In the genomic region with DNA sequence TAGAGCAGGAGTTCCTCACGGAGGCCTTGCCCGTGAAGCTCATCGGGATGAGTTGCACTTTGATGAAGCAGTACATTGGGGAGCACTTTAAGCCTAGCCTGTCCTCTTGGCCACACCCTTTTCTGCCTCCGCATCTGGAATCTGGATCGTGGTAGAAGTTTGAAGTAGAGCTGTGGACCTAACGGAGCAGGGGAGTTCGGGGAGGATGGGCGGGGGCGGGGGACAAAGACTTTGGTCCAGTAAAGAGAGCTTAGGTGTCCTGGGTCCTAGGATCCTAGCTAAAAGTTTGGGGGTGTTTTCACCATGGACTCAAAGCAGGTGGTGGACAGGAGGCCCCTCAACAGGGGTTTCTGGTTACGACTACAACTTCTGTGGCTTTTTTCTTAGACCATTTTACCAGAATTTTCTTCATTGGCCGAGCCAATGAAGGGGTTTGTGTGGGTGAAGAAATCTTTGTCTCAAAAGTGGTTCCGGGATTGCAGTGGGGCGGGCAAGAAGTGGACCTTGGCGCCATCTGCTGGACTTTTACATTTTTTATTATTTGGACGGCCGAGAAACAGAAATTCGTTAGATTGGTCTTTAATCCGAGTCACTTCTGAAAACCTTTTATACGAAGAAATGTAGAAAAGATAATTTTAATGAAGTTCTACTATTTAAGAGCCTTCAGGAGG, we compare ENCODE assay signal across 8 mouse cellular contexts.
DNase-seq lines count a peak whose midpoint lies in the region; ATAC-seq and TF ChIP-seq lines count a peak whose summit lies in the region.
"Not testable (repeated sequence)": the region's sequence is repeated elsewhere in the genome, so short reads cannot be mapped to it uniquely, and the experiment has no call there.

No protein-coding gene starts in this region.

- 15% methylated on average over 19 of the region's 19 CpGs for WGBS in forebrain, embryonic 10.5 days
- 12% methylated on average over 18 of the region's 19 CpGs for WGBS in heart, postnatal 0 days
- 10% methylated on average over 19 of the region's 19 CpGs for WGBS in midbrain, embryonic 15.5 days

- H3K4me1 ChIP-seq in brown adipose tissue, adult 24 weeks (ENCODE audit: control insufficient read depth, insufficient read depth, insufficient read length, low read length); forebrain, embryonic 10.5 days; heart, postnatal 0 days (ENCODE audit: control insufficient read depth, insufficient read depth); midbrain, embryonic 15.5 days: not testable (repeated sequence)

- TF ChIP-seq CTCF in heart, postnatal 0 days (IDR thresholded peaks at IDR 0.05; ENCODE audit: low read depth), result peak; percentile 52

- peak overlapping the region; percentile 62 for H3K4me2 ChIP-seq in heart, postnatal 0 days (ENCODE audit: low read depth, low read length)
- H3K4me2 ChIP-seq in midbrain, embryonic 15.5 days, result peak overlapping the region; percentile 36

- H3K36me3 ChIP-seq in forebrain, embryonic 10.5 days (replicated peaks); heart, postnatal 0 days (replicated peaks; ENCODE audit: control insufficient read depth, insufficient read depth, low read length); midbrain, embryonic 15.5 days (replicated peaks): not testable (repeated sequence)

- H3K9ac ChIP-seq in heart, postnatal 0 days (replicated peaks; ENCODE audit: low read depth, low read length), result 0 out of 2 replicates have a peak overlapping the region, but pooled peaks have one; percentile 10
- H3K9ac ChIP-seq in midbrain, embryonic 15.5 days, result not testable (repeated sequence)

- peak; percentile 63 for ATAC-seq in CD4-positive, CD25-positive, alpha-beta regulatory T cell, adult 4 months
- not testable (repeated sequence) for ATAC-seq in heart, postnatal 0 days (ENCODE audit: insufficient read depth, low read depth)
- ATAC-seq in midbrain, embryonic 15.5 days (replicated peaks), result peak; percentile 86

- not testable (repeated sequence) for TF ChIP-seq EP300 in heart, postnatal 0 days (IDR thresholded peaks at IDR 0.05; ENCODE audit: low read depth)

- H3K4me3 ChIP-seq in brown adipose tissue, adult 24 weeks (ENCODE audit: insufficient read depth, low read depth, low read length), result 0 out of 2 replicates have a peak overlapping the region, but pooled peaks have one; percentile 4
- peak overlapping the region; percentile 16; the same call in 1 of the 2 replicates for H3K4me3 ChIP-seq in forebrain, embryonic 10.5 days
- H3K4me3 ChIP-seq in heart, postnatal 0 days (ENCODE audit: low read depth, low read length), result peak overlapping the region; percentile 35
- H3K4me3 ChIP-seq in midbrain, embryonic 15.5 days, result not testable (repeated sequence)

- H3K9me3 ChIP-seq in forebrain, embryonic 10.5 days; heart, postnatal 0 days (replicated peaks; ENCODE audit: control insufficient read depth, low read length); midbrain, embryonic 15.5 days: not testable (repeated sequence)

- H3K27ac ChIP-seq in brown adipose tissue, adult 24 weeks (replicated peaks; ENCODE audit: low read depth, low read length); heart, postnatal 0 days (ENCODE audit: low read depth); midbrain, embryonic 15.5 days: not testable (repeated sequence)
- peak overlapping the region; percentile 44; the same call in 1 of the 2 replicates for H3K27ac ChIP-seq in forebrain, embryonic 10.5 days

- peak; percentile 34 for DNase-seq in forebrain, embryonic 10.5 days (ENCODE audit: extremely low spot score, low spot score)
- peak; percentile 20 for DNase-seq in heart, postnatal 0 days (ENCODE audit: low spot score)
- DNase-seq in kidney, postnatal 10 days, result peak; percentile 72
- DNase-seq in liver, result peak; percentile 16
- DNase-seq in spleen, adult 12 weeks (ENCODE audit: low spot score), result peak; percentile 6

- not testable (repeated sequence) for H3K27me3 ChIP-seq in forebrain, embryonic 10.5 days (ENCODE audit: poor library complexity, severe bottlenecking); heart, postnatal 0 days (ENCODE audit: control insufficient read depth, insufficient read depth, low read length); midbrain, embryonic 15.5 days (replicated peaks)

Comparison
In these comparisons a context has a peak if more than half of its experiments do, and no peak if none do; other contexts are left out.
1. DNase-seq: peak in every context shown above with its lines; median percentile 72 in kidney, postnatal 10 days; 34 in forebrain, embryonic 10.5 days; 20 in heart, postnatal 0 days; 16 in liver; 6 in spleen, adult 12 weeks.